Mouse (Mus musculus) liver, embryonic 14.5 days (tissue): ENCODE measurements around the gene Lrrc42. TPM values are rescaled to one million over a fixed set of nuclear protein-coding genes. Genes with fewer than 3 reads are reported as not detected.

Experiments
- ATAC-seq: fragments of 200-750 bp; cut with Nextera tagmentation; 2 replicates; pipeline ENCODE4 v1.8.0; 2017; ENCODE audit warnings: moderate number of reproducible peaks, mild to moderate bottlenecking, moderate library complexity; ENCODE audit not compliant: insufficient read depth
- DNase-seq, 3 experiments: peaks; one replicate each; pipeline ENCODE4 v3.0.0-alpha.2; 2012 to 2013; ENCODE audit warnings: low read depth in 3 of 3, low spot score in 3 of 3
- H3K27ac ChIP-seq: fragments of 300-500 bp; sonication (generic); 2 replicates; pipeline ENCODE4 v1.5.1; 2014; ENCODE audit warnings: moderate library complexity, mild to moderate bottlenecking, control low read depth, inconsistent platforms
- H3K27me3 ChIP-seq: fragments of 300-500 bp; sonication (generic); 2 replicates; pipeline ENCODE4 v1.6.1; 2014; ENCODE audit warnings: mild to moderate bottlenecking, low read length, moderate library complexity; ENCODE audit not compliant: control insufficient read depth, insufficient read depth
- H3K36me3 ChIP-seq: fragments of 300-500 bp; sonication (generic); replicated peaks from 2 replicates; pipeline ENCODE4 v1.6.1; 2014; ENCODE audit warnings: low read depth; ENCODE audit not compliant: control insufficient read depth, insufficient read depth
- H3K4me1 ChIP-seq, 2 experiments: fragments of 200-500 bp in 1 of 2; fragments of 300-500 bp in 1 of 2; sonication (generic) in 1 of 2; replicated peaks; 2 replicates each; pipeline ENCODE4 v1.6.1; 2012 to 2014; ENCODE audit warnings: antibody characterized with exemption in 1 of 2, inconsistent platforms in 1 of 2, low read length in 1 of 2; ENCODE audit not compliant: control insufficient read depth in 2 of 2, insufficient read depth in 2 of 2
- H3K4me2 ChIP-seq: fragments of 300-500 bp; sonication (generic); 2 replicates; pipeline ENCODE4 v1.6.1; 2014; ENCODE audit warnings: low read depth, mild to moderate bottlenecking, control low read depth, moderate library complexity
- H3K4me3 ChIP-seq, 2 experiments: fragments of 200-500 bp in 1 of 2; fragments of 300-500 bp in 1 of 2; sonication (generic) in 1 of 2; 2 replicates each; pipeline ENCODE4 v1.5.1; 2012 to 2014; ENCODE audit warnings: low read depth in 2 of 2, low read length in 2 of 2, mild to moderate bottlenecking in 2 of 2, control low read depth in 1 of 2, inconsistent platforms in 1 of 2, moderate library complexity in 1 of 2; ENCODE audit not compliant: insufficient read depth in 1 of 2
- H3K9ac ChIP-seq: fragments of 300-500 bp; sonication (generic); replicated peaks from 2 replicates; pipeline ENCODE4 v1.6.1; 2014; ENCODE audit warnings: mild to moderate bottlenecking, control low read depth, moderate library complexity
- H3K9me3 ChIP-seq: fragments of 300-500 bp; sonication (generic); 2 replicates; pipeline ENCODE4 v1.6.1; 2016; ENCODE audit warnings: low read length, mixed read lengths; ENCODE audit not compliant: control insufficient read depth
- CTCF ChIP-seq: IDR thresholded peaks from 2 replicates; pipeline ENCODE4 v1.5.1; 2016; ENCODE audit warnings: antibody characterized with exemption, low read depth, control low read depth
- EP300 ChIP-seq: IDR thresholded peaks from 2 replicates; pipeline ENCODE4 v1.6.1; 2016; ENCODE audit warnings: antibody characterized with exemption, low read depth
- WGBS: fragments of 180-500 bp; shearing (Covaris S2); extraction: QIAGEN DNeasy Blood & Tissue Kit; methylation state at CpG from one replicate; pipeline ENCODE4 v1.1.7; 2014; ENCODE audit not compliant: insufficient replicate concordance; 5-methylcytosine and 5-hydroxymethylcytosine counted together
- polyA plus RNA-seq, 2 experiments: library from polyadenylated mRNA; depleted of rRNA in 1 of 2; stranded (reverse) in 1 of 2; unstranded in 1 of 2; fragments of >200 nt; fragmentation: Nextera tagmentation in 1 of 2; extraction: Ambion mirVana in 1 of 2; gene quantifications; 2 replicates each; pipeline versions ENCODE4 v1.2.1 to v1.2.3; 2012 to 2014

Gene Lrrc42
- polyA plus RNA-seq, 2 experiments: 7.6 to 11.1 TPM

GRCm38 (mm10) chr4:107221524-107221923 is 31.8 kb downstream of the Lrrc42 start:
- no peaks in the 10 kb centered on the region for H3K36me3 ChIP-seq
- no peak overlapping the region for H3K9ac ChIP-seq
- no peak overlapping the region for H3K4me3 ChIP-seq
- peaks cover 26 to 40% of the 10 kb centered on the region in 2 experiments for H3K4me1 ChIP-seq
- DNase-seq: no peak
- no peak overlapping the region for H3K27ac ChIP-seq
- ATAC-seq: no peak
- no peak overlapping the region for H3K4me2 ChIP-seq
- no peaks in the 10 kb centered on the region for H3K27me3 ChIP-seq
- WGBS: 78% methylated on average over 5 of the region's 5 CpGs
- no peak for TF ChIP-seq EP300
- no peak for TF ChIP-seq CTCF
- no peaks in the 10 kb centered on the region for H3K9me3 ChIP-seq

GRCm38 (mm10) chr4:107217574-107217973 is 35.8 kb downstream of the Lrrc42 start:
- TF ChIP-seq EP300: peak; percentile 90
- TF ChIP-seq CTCF: peak; percentile 81
- H3K27ac ChIP-seq: peak overlapping the region; percentile 82
- H3K36me3 ChIP-seq: no peaks in the 10 kb centered on the region
- 11% methylated on average over 9 of the region's 9 CpGs for WGBS
- H3K9ac ChIP-seq: peak overlapping the region; percentile 45
- peak overlapping the region; percentile 53 for H3K4me2 ChIP-seq
- DNase-seq (peak; percentile 78 to 86 (median 84)), ATAC-seq (peak; percentile 100)
- peaks cover 26 to 35% of the 10 kb centered on the region in 2 experiments for H3K4me1 ChIP-seq
- no peak overlapping the region for H3K4me3 ChIP-seq
- no peaks in the 10 kb centered on the region for H3K9me3 ChIP-seq
- no peaks in the 10 kb centered on the region for H3K27me3 ChIP-seq

- WGBS: 52% methylated on average over 12 of the region's 12 CpGs
- no peak for DNase-seq
Measured at GRCm38 (mm10) chr4:107213279-107214011, 39.9 kb downstream of the Lrrc42 start.

GRCm38 (mm10) chr4:107211936-107212335 is 41.4 kb downstream of the Lrrc42 start:
- WGBS: 70% methylated on average over 5 of the region's 5 CpGs
- Histone ChIP-seq H3K9me3 (no peaks in the 10 kb centered on the region), H3K4me1 (peaks cover 7 to 20% of the 10 kb centered on the region in 2 experiments), H3K9ac (no peak overlapping the region), H3K4me3 (no peak overlapping the region), H3K27me3 (no peaks in the 10 kb centered on the region), H3K4me2 (no peak overlapping the region), H3K27ac (no peak overlapping the region), H3K36me3 (no peaks in the 10 kb centered on the region)
- TF ChIP-seq EP300 (no peak), CTCF (no peak)
- DNase-seq (no peak), ATAC-seq (no peak)

More at GRCm38 (mm10) chr4:107213279-107214011, 39.9 kb downstream of the Lrrc42 start:
- H3K4me2 ChIP-seq: no peak overlapping the region
- H3K9ac ChIP-seq: no peak overlapping the region
- no peaks in the 10 kb centered on the region for H3K9me3 ChIP-seq
- H3K4me3 ChIP-seq: no peak overlapping the region
- no peaks in the 10 kb centered on the region for H3K36me3 ChIP-seq
- no peaks in the 10 kb centered on the region for H3K27me3 ChIP-seq
- no peak overlapping the region for H3K27ac ChIP-seq
- ATAC-seq: no peak
- TF ChIP-seq EP300 (no peak), CTCF (peak; percentile 47)
- peaks cover 20 to 34% of the 10 kb centered on the region in 2 experiments for H3K4me1 ChIP-seq

- Histone ChIP-seq H3K4me2 (no peak overlapping the region), H3K4me3 (no peak overlapping the region), H3K36me3 (no peaks in the 10 kb centered on the region), H3K27me3 (no peaks in the 10 kb centered on the region), H3K27ac (no peak overlapping the region), H3K9me3 (no peaks in the 10 kb centered on the region), H3K4me1 (peaks cover 4 to 15% of the 10 kb centered on the region in 2 experiments), H3K9ac (no peak overlapping the region)
- DNase-seq (no peak), ATAC-seq (no peak)
- no peak for TF ChIP-seq EP300
- no peak for TF ChIP-seq CTCF
- WGBS: 71% methylated on average over 4 of the region's 4 CpGs
Measured at GRCm38 (mm10) chr4:107211465-107211864, 41.9 kb downstream of the Lrrc42 start.
